Mouse (Mus musculus) large intestine, adult 2 months (tissue): ENCODE data around the gene Mcoln1. TPM values are rescaled to one million over a fixed set of nuclear protein-coding genes. Genes with fewer than 3 reads are reported as not detected.

Source experiments
- DNase-seq: peaks from one replicate; pipeline ENCODE4 v3.0.0-alpha.2; 2012; ENCODE audit warnings: low read depth, low spot score
- WGBS: fragments of 180-500 bp; shearing (Covaris S2); methylation state at CpG from one replicate; pipeline ENCODE4 v1.1.7; 2018; 5-methylcytosine and 5-hydroxymethylcytosine counted together
- polyA plus RNA-seq: library from polyadenylated mRNA; depleted of rRNA; stranded (reverse); fragments of >200 nt; gene quantifications from 2 replicates; pipeline ENCODE4 v1.2.3, GENCODE M21; 2012; rRNA removed

Mcoln1 gene
- polyA plus RNA-seq, 1 experiment = 87.1 TPM

DNA sequence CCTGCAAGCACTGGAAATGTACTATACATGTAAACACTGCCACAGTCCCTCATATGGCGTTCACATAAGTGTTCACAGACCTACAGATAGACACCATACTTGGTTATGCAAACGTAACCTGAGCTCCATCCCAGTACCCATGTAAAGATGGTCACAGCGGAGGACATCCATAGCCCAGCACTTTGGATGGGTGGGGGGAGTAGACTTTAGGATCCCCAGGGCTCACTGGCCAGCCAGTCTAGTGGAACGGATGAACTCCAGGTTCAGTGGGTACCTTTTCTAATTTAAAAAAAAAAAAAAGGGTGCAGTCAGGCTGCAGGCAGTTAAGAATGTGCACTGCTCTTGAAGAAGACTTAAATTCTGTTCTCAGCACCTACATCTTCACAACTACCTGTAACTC, 39.8 kb downstream of the Mcoln1 start:
- DNase-seq = no peak
- WGBS = 95% methylated on average over 4 of the region's 4 CpGs

DNA sequence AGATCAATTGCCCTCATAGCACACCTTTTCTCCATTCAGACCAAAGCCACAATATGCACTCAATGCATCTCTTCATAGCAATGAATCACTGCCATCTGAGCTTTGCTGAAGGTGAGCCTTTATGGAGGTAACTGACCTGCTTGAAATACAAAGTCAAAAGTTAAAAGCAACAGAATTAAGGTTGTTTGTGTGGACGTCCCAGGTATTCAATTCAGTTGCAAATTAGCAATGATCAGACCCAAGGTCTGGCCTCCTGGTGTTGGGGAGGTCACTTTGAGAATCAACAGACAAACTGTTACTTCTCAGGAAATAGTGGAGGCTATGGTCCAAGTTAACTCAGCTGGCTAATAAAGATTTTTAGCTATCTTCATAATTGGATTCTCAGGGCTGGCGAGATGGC, 46.3 kb downstream of the Mcoln1 start:
- DNase-seq = no peak
- 96% methylated on average over 2 of the region's 2 CpGs for WGBS

DNA sequence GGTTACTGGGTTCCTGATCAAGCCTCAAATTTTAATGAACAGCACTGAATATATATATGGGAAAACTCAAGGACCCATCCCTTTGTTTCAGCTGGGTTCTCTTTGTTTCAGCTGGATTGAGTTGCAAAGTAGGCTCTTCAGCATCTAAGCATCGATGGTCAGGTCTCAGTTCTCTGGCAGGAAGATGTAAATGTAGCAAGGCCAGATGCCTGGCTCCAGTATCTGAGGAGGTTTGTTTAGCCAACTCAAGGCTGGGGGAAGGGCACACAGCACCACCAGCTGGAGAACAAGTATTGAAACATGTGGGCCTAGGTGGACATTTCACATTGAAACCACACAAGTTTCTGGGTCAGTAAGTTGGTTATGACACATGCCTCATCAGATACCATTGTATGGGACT, 52.0 kb downstream of the Mcoln1 start:
- WGBS = 72% methylated on average over 1 of the region's 1 CpGs
- no peak for DNase-seq

DNA sequence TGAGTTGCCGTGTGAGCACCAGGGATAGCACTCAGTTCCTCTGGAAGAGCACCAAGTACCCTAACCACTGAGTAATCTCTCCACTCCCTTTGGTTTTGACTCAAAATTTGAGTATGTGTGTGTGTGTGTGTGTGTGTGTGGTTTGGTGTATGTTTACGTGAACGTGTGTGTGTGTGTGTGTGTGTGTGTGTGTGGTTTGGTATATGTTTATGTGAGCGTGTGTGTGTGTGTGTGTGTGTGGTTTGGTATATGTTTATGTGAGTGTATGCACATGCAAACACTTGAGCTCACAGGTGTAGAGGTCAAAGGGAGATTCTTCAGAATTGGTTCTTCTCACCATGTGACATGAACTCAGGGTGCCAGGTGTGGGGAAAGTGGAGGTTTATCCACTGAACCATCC, 55.9 kb downstream of the Mcoln1 start:
- WGBS = 57% methylated on average over 4 of the region's 4 CpGs
- no peak for DNase-seq

Other genes with a start within 250 kb of the Mcoln1 start
- 4.5 and 15.0 TPM in 2 replicates for gene Insr, start 220.8 kb upstream of the Mcoln1 start, polyA plus RNA-seq
- gene A430078G23Rik, start 147.0 kb upstream of the Mcoln1 start, polyA plus RNA-seq = 1.2 and 2.6 TPM in 2 replicates
- gene Arhgef18, start 107.5 kb upstream of the Mcoln1 start, polyA plus RNA-seq = 17.5 and 24.2 TPM in 2 replicates
- 13.2 and 13.6 TPM in 2 replicates for gene Pex11g, start 32.8 kb upstream of the Mcoln1 start, polyA plus RNA-seq
- gene Tex45, start 29.6 kb upstream of the Mcoln1 start, polyA plus RNA-seq = not detected in 2 replicates
- gene Zfp358, start 7.3 kb upstream of the Mcoln1 start, polyA plus RNA-seq = 20.1 and 22.0 TPM in 2 replicates
- 49.5 and 92.0 TPM in 2 replicates for gene Pnpla6, start 14.9 kb downstream of the Mcoln1 start, polyA plus RNA-seq
- gene C330021F23Rik, start 67.5 kb downstream of the Mcoln1 start, polyA plus RNA-seq = 0.34 and 4.0 TPM in 2 replicates
- gene Camsap3, start 86.8 kb downstream of the Mcoln1 start, polyA plus RNA-seq = 96.3 and 102 TPM in 2 replicates
- 39.1 and 50.5 TPM in 2 replicates for gene Xab2, start 120.9 kb downstream of the Mcoln1 start, polyA plus RNA-seq
- gene Pet100, start 121.1 kb downstream of the Mcoln1 start, polyA plus RNA-seq = 9.5 TPM in 2 replicates
- gene Pcp2, start 125.1 kb downstream of the Mcoln1 start, polyA plus RNA-seq = not detected in 2 replicates
- 179 and 256 TPM in 2 replicates for gene Stxbp2, start 130.5 kb downstream of the Mcoln1 start, polyA plus RNA-seq
- gene Retn, start 155.3 kb downstream of the Mcoln1 start, polyA plus RNA-seq = 2.9 and 11.9 TPM in 2 replicates
- gene Mcemp1, start 165.3 kb downstream of the Mcoln1 start, polyA plus RNA-seq = 0.59 and 0.63 TPM in 2 replicates
- gene Fcor, start 171.9 kb downstream of the Mcoln1 start, polyA plus RNA-seq = 3.6 and 5.8 TPM in 2 replicates
- gene Trappc5, start 175.8 kb downstream of the Mcoln1 start, polyA plus RNA-seq = 22.8 and 27.4 TPM in 2 replicates
- gene Fcer2a, start 193.7 kb downstream of the Mcoln1 start, polyA plus RNA-seq = 2.8 and 5.0 TPM in 2 replicates
- gene Clec4g, start 220.2 kb downstream of the Mcoln1 start, polyA plus RNA-seq = not detected in 2 replicates
- 0.16 and 1.3 TPM in 2 replicates for gene Cd209a, start 248.5 kb downstream of the Mcoln1 start, polyA plus RNA-seq